Mouse (Mus musculus): ENCODE measurements at regions not wholly inside any gene's neighbourhood (a gene's known extent, or its start where the extent isn't known, plus 50 kb on each side); places are given as distances from the start of the nearest gene placed in this dataset.

GRCm38 (mm10) chr7:117310586-117311200, 70.1 kb upstream of the Xylt1 start:
- 85% methylated on average over 2 of the region's 2 CpGs for WGBS
- Histone ChIP-seq H3K9me3 (no peaks in the 10 kb centered on the region), H3K4me2 (replicated peaks) (no peak overlapping the region), H3K4me1 (0 out of 2 replicates have a peak, but pooled peaks cover under 1% of the 10 kb centered on the region), H3K9ac (replicated peaks) (no peak overlapping the region), H3K27ac (replicated peaks) (no peak overlapping the region), H3K4me3 (no peak overlapping the region), H3K27me3 (no peaks in the 10 kb centered on the region), H3K36me3 (no peaks in the 10 kb centered on the region)
- ATAC-seq (ENCODE audit: low FRiP score, low read depth): no peak

GRCm38 (mm10) chr7:117311316-117311715, 69.5 kb upstream of the Xylt1 start:
- Histone ChIP-seq H3K9ac (replicated peaks) (no peak overlapping the region), H3K36me3 (no peaks in the 10 kb centered on the region), H3K4me1 (0 out of 2 replicates have a peak, but pooled peaks cover 7% of the 10 kb centered on the region), H3K27me3 (no peaks in the 10 kb centered on the region), H3K4me2 (replicated peaks) (no peak overlapping the region), H3K9me3 (no peaks in the 10 kb centered on the region), H3K4me3 (no peak overlapping the region), H3K27ac (replicated peaks) (no peak overlapping the region)
- 45% methylated on average over 4 of the region's 4 CpGs for WGBS
- no peak for ATAC-seq (ENCODE audit: low FRiP score, low read depth)

GRCm38 (mm10) chr7:117316126-117316805, 64.5 kb upstream of the Xylt1 start:
- Histone ChIP-seq H3K9ac (replicated peaks) (no peak overlapping the region), H3K9me3 (no peaks in the 10 kb centered on the region), H3K36me3 (no peaks in the 10 kb centered on the region), H3K4me3 (no peak overlapping the region), H3K27ac (replicated peaks) (no peak overlapping the region), H3K4me2 (replicated peaks) (no peak overlapping the region), H3K27me3 (no peaks in the 10 kb centered on the region), H3K4me1 (peaks cover 11% of the 10 kb centered on the region; the same call in 1 of the 2 replicates)
- WGBS: 79% methylated on average over 5 of the region's 5 CpGs
- ATAC-seq (ENCODE audit: low FRiP score, low read depth): no peak

- Histone ChIP-seq H3K36me3 (no peaks in the 10 kb centered on the region), H3K4me3 (no peak overlapping the region), H3K27me3 (no peaks in the 10 kb centered on the region), H3K9me3 (no peaks in the 10 kb centered on the region), H3K4me2 (replicated peaks) (no peak overlapping the region), H3K9ac (replicated peaks) (no peak overlapping the region), H3K4me1 (peaks cover 11% of the 10 kb centered on the region; the same call in 1 of the 2 replicates), H3K27ac (replicated peaks) (no peak overlapping the region)
- 82% methylated on average over 2 of the region's 2 CpGs for WGBS
- ATAC-seq (ENCODE audit: low FRiP score, low read depth): no peak
Observed at GRCm38 (mm10) chr7:117317362-117317761, 63.4 kb upstream of the Xylt1 start.

GRCm38 (mm10) chr7:117320552-117320951, 60.2 kb upstream of the Xylt1 start:
- 72% methylated on average over 6 of the region's 6 CpGs for WGBS
- ATAC-seq (ENCODE audit: low FRiP score, low read depth): no peak

More at GRCm38 (mm10) chr7:117320552-117320951, 60.2 kb upstream of the Xylt1 start:
- peaks cover 11% of the 10 kb centered on the region; the same call in 1 of the 2 replicates for H3K4me1 ChIP-seq
- no peak overlapping the region for H3K4me3 ChIP-seq
- H3K4me2 ChIP-seq (replicated peaks): no peak overlapping the region
- H3K27ac ChIP-seq (replicated peaks): no peak overlapping the region
- H3K36me3 ChIP-seq: no peaks in the 10 kb centered on the region
- H3K27me3 ChIP-seq: no peaks in the 10 kb centered on the region
- no peaks in the 10 kb centered on the region for H3K9me3 ChIP-seq
- H3K9ac ChIP-seq (replicated peaks): no peak overlapping the region

Measured in midbrain, embryonic 12.5 days (tissue).